Comparison of ENCODE assay signal across 15 mouse cellular contexts in the genomic region with DNA sequence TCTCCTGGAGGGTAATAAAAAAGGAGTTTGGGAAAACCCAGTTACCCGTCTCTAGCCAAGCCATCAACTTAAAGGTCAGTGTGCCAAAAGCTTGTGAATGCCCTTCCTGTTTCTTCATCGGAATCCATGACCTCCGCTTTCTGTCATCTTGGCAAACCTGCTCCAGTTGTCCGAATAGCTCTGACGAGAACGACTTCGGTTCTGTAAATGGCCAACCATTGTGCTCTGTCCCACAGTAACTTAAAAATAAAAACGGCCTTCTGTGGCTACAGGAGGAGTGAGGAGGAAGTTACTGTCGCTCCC. TPM values are rescaled to one million over a fixed set of nuclear protein-coding genes. Genes with fewer than 3 reads are reported as not detected.
DNase-seq lines count a peak whose midpoint lies in the region; ATAC-seq and TF ChIP-seq lines count a peak whose summit lies in the region.
"Had no signal": no experiment of that assay in that cellular context is flagged by ENCODE, and none has a peak within 500 bp of the region (broad histone marks: within the 10 kb centered on the region; RNA-seq: fewer than 3 reads in every experiment).

No protein-coding gene starts in this region.

- no peak overlapping the region for H3K9ac ChIP-seq in heart, embryonic 11.5 days (ENCODE audit: low read depth, low read length)
- no peak overlapping the region for H3K9ac ChIP-seq in intestine, embryonic 15.5 days
- no peak overlapping the region for H3K9ac ChIP-seq in intestine, postnatal 0 days (ENCODE audit: low read depth, low read length)
- H3K9ac ChIP-seq: liver, embryonic 15.5 days had no signal

- WGBS in heart, embryonic 11.5 days (ENCODE audit: insufficient replicate concordance): 51% methylated on average over 9 of the region's 9 CpGs
- 51% methylated on average over 9 of the region's 9 CpGs for WGBS in intestine, embryonic 15.5 days
- WGBS in intestine, postnatal 0 days: 55% methylated on average over 9 of the region's 9 CpGs
- 68% methylated on average over 9 of the region's 9 CpGs for WGBS in limb, embryonic 10.5 days

- H3K36me3 ChIP-seq in heart, embryonic 11.5 days (ENCODE audit: control insufficient read depth, insufficient read depth, low read length): no peaks in the 10 kb centered on the region
- no peaks in the 10 kb centered on the region for H3K36me3 ChIP-seq in intestine, embryonic 15.5 days
- no peaks in the 10 kb centered on the region for H3K36me3 ChIP-seq in intestine, postnatal 0 days (ENCODE audit: control insufficient read depth, insufficient read depth)
- no peaks in the 10 kb centered on the region for H3K36me3 ChIP-seq in limb, embryonic 10.5 days
- H3K36me3 ChIP-seq: G1E; liver, embryonic 15.5 days had no signal

- peak overlapping the region; percentile 50 for H3K4me2 ChIP-seq in heart, embryonic 11.5 days
- H3K4me2 ChIP-seq in intestine, embryonic 15.5 days (replicated peaks): peak overlapping the region; percentile 44
- H3K4me2 ChIP-seq in intestine, postnatal 0 days (replicated peaks; ENCODE audit: low read depth): no peak overlapping the region
- H3K4me2 ChIP-seq: liver, embryonic 15.5 days had no signal

- ATAC-seq in heart, embryonic 11.5 days (replicated peaks; ENCODE audit: insufficient number of reproducible peaks, low FRiP score, low TSS enrichment): no peak
- ATAC-seq in intestine, embryonic 15.5 days: no peak
- ATAC-seq in intestine, postnatal 0 days: no peak

- no peak for TF ChIP-seq CTCF in intestine, postnatal 0 days (IDR thresholded peaks at IDR 0.05; ENCODE audit: low read depth)

- no peaks in the 10 kb centered on the region for H3K9me3 ChIP-seq in heart, embryonic 11.5 days (replicated peaks; ENCODE audit: control insufficient read depth, low read length)
- no peaks in the 10 kb centered on the region for H3K9me3 ChIP-seq in intestine, embryonic 15.5 days
- no peaks in the 10 kb centered on the region for H3K9me3 ChIP-seq in intestine, postnatal 0 days (ENCODE audit: control insufficient read depth)
- no peaks in the 10 kb centered on the region for H3K9me3 ChIP-seq in limb, embryonic 10.5 days (replicated peaks)
- H3K9me3 ChIP-seq: G1E; liver, embryonic 15.5 days had no signal

- H3K4me1 ChIP-seq in heart, embryonic 11.5 days (ENCODE audit: control insufficient read depth, insufficient read depth, low read length): peaks cover 3% of the 10 kb centered on the region; the same call in 1 of the 2 replicates
- H3K4me1 ChIP-seq in intestine, embryonic 15.5 days (replicated peaks): peaks cover 4% of the 10 kb centered on the region
- H3K4me1 ChIP-seq in intestine, postnatal 0 days (replicated peaks; ENCODE audit: control insufficient read depth, insufficient read depth, low read length): no peaks in the 10 kb centered on the region
- H3K4me1 ChIP-seq in limb, embryonic 10.5 days: peaks cover 6% of the 10 kb centered on the region
- H3K4me1 ChIP-seq: liver, embryonic 15.5 days had no signal

- H3K27ac ChIP-seq in heart, embryonic 11.5 days (ENCODE audit: low read depth, low read length): no peak overlapping the region
- H3K27ac ChIP-seq in intestine, embryonic 15.5 days: no peak overlapping the region
- H3K27ac ChIP-seq in intestine, postnatal 0 days (ENCODE audit: low read depth, low read length): no peak overlapping the region
- no peak overlapping the region for H3K27ac ChIP-seq in limb, embryonic 10.5 days
- H3K27ac ChIP-seq: liver, embryonic 15.5 days had no signal

- intact Hi-C loops in gastrocnemius, postnatal 14 days (cut with DNase I; ENCODE audit: low total_unique reads): no loop called here
- intact Hi-C loops in left cerebral cortex, postnatal 4 days (cut with DNase I): loop anchor here (5.0 to 10.0 kb wide), 3 partner anchors 1105 to 1755 kb away; no protein-coding TSS in a partner anchor

- DNase-seq in heart, adult 9 months (ENCODE audit: low spot score in 2 of 2): no peak
- DNase-seq in Muller cell, postnatal 12 days (ENCODE audit: inconsistent ontology term): peak; percentile 26
- no peak for DNase-seq in limb, embryonic 10.5 days (ENCODE audit: low spot score)
- DNase-seq in gastrocnemius, postnatal 14 days: no peak
- no peak for DNase-seq in left cerebral cortex, postnatal 4 days
- DNase-seq: cerebellum, adult 8-10 months; right cerebral cortex, postnatal 4 days; thymus, postnatal 36 days had no signal

- no peak overlapping the region for H3K4me3 ChIP-seq in heart, embryonic 11.5 days (ENCODE audit: low read depth, low read length)
- H3K4me3 ChIP-seq in intestine, embryonic 15.5 days (replicated peaks): no peak overlapping the region
- no peak overlapping the region for H3K4me3 ChIP-seq in intestine, postnatal 0 days (ENCODE audit: low read depth, low read length)
- peak overlapping the region; percentile 34; the same call in 1 of the 2 replicates for H3K4me3 ChIP-seq in limb, embryonic 10.5 days
- H3K4me3 ChIP-seq: liver, embryonic 15.5 days had no signal

- peaks cover 18% of the 10 kb centered on the region for H3K27me3 ChIP-seq in heart, embryonic 11.5 days (ENCODE audit: control insufficient read depth, insufficient read depth, low read length)
- peaks cover 16% of the 10 kb centered on the region for H3K27me3 ChIP-seq in intestine, embryonic 15.5 days (replicated peaks)
- H3K27me3 ChIP-seq in intestine, postnatal 0 days (replicated peaks; ENCODE audit: control insufficient read depth, insufficient read depth, low read length): peaks cover 26% of the 10 kb centered on the region
- H3K27me3 ChIP-seq in limb, embryonic 10.5 days (ENCODE audit: low read depth, poor library complexity, severe bottlenecking): peaks cover 35% of the 10 kb centered on the region

RNA-seq across cellular contexts. Expression of a gene that starts 11.4 kb away (rescaled TPM):
- 0.14 and 0.39 TPM in 2 replicates for polyA plus RNA-seq in heart, embryonic 11.5 days (2014; fragmentation: Nextera tagmentation; extraction: Ambion mirVana)
- polyA plus RNA-seq in intestine, embryonic 15.5 days (2015; fragmentation: Nextera tagmentation; extraction: Ambion mirVana): 0.19 and 0.21 TPM in 2 replicates
- 0.04 and 0.07 TPM in 2 replicates for polyA plus RNA-seq in intestine, postnatal 0 days (2015; fragmentation: Nextera tagmentation; extraction: Ambion mirVana)
- 6.7 and 6.9 TPM in 2 replicates for polyA plus RNA-seq in limb, embryonic 10.5 days (2016; fragmentation: Nextera tagmentation; extraction: Ambion mirVana)
- total RNA-seq in gastrocnemius, postnatal 14 days (2021): not detected
- total RNA-seq in left cerebral cortex, postnatal 4 days (2021): under 1 TPM; 0.32 to 0.66 TPM
- total RNA-seq: hematopoietic stem cell, adult 5-6 weeks; megakaryocyte-erythroid progenitor cell, adult 5-6 weeks had no signal
- polyA plus RNA-seq: liver, embryonic 15.5 days had no signal
